Mouse (Mus musculus): ENCODE results near the gene Kcnn1.

The Kcnn1 gene

DNA sequence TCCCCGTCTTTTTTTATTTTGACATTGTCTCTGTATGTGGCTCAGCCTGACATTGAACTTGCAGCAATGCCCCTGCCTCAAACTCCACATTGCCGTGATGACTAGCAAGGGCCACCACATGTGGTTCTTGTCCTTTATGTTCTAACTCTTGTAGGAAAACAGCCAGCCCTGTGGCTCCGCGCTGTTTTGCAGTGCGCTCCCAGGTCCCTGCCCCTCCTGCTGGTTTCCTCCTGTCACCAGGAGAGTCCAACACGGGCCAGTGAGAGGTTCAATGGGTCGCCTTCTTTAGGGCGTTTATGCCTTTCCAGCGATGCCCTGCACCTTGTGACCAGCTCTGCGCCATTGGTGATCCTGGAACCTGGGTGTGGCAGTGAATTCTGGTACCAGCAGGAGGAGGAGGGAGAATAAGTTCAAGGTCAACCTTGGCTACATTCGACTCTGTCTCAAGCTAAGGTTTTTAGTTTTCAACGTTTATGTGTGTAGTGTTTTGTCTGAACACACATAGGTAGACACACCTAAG lies 3.0 kb upstream of the Kcnn1 start:
- DNase-seq (ENCODE audit: low spot score): no peak

DNA sequence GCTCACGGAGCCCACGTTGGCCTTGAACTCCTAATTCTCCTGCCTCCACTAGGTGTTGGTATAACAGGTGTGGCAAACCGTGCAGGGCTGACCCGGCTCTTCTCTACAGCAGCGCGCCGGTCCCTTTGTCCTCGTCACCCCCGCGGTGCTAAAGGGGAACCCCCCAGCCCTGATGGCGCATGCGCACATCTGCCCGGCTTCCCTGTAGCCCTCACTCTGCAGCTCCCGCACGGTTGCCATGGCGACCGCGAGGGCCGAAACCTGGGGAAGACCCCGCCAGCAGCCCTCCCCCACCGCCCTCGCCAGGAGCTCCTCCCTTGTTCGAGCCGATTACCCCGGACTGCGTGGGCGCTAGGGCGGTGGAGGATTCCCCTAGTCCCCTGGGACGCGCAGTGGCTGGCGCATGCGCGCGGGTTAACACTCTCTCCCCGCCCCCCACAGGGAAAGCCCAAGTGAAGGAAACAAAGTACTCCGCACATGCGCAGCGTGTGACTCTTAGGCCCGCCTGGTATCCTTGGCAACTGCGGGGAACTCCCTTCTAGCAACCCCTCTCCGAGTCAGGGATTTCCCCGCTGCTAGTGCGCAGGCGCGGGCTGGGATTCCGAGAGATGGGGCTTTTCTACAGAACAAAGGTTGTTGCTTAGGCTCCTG lies 2.4 kb upstream of the Kcnn1 start:
- DNase-seq (ENCODE audit: low spot score): peak; percentile 97

DNA sequence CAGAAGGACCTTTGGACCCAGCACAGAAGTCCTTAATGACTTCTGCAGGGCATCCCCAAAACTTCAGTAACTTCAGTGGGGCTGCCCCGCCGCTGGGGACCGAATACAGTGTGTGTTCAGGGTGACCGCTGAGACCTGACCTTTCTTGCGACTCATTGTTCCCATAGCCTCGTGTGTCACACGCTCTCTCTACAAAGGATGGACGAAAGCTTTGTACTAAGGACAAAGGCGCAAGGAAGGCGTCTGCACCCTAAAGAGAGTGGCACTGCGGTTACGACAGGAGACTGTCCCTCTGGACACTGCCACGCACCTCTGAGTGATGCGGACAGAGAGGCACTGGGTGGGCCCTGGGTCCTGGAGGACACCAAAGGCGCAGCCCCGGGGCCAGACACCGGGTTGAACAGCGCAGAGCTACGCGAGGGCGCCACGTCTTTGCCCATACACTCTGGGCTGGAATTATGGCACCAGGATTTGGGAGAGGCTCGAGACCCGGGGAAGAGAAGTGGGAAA lies 1.7 kb upstream of the Kcnn1 start:
- DNase-seq (ENCODE audit: low spot score): no peak

DNA sequence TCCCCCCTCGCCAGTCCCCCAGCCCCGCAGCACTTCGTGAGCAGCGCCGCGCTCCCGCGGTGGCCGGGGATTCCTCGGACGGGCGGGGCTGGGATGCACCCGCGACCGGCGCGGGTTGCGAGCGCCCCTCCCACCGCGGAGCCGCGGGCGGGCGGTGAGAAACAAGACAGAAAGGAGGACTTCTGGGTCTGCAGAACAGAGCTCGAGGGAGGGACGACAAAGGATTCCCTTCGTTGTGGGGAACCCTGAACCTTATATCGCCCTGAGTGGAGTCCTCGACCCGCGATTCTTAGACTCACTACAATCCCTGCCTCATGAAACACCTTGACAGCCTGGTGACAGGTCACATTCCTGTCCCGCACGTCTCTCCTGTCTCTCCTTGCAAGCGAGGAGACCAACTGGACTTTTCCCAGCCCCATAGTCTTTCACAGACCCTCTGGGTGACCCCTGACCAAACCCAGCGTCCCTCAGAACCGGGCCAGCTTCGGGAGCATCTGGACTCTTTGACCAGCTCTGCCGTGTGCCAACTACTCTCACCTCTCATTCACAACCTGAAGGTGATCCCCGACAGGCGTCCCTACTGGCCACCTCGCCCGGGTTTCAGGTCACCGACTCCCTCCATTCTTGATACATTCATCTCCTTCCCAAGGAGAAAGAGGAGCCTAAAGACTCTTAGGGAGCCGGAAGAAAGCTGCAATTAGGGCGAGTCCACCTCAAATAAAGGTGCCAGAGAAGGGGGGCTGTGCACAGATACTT lies 1.1 kb upstream of the Kcnn1 start:
- DNase-seq (ENCODE audit: low spot score): no peak

DNA sequence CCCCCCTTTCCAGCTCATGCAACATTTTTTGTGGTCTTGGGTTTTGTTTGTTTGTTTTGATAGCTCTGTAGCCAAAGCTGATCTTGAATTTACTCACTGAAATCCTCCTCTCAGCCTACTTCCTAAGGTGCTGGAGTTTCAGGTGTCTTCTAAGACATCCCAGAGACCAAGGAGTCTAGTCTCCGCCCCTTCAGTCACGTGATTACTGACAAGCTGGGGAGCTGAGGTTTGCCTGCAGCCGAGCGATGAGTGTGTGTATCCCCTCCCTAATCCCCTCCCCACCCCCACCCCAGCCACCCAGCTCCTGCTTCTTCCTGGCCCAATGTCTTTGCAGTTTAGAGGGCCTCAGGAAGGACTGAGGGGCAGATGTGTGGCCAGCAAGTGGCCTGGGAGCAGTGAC lies 5.5 kb downstream of the Kcnn1 start:
- no peak for DNase-seq (ENCODE audit: low spot score)

DNA sequence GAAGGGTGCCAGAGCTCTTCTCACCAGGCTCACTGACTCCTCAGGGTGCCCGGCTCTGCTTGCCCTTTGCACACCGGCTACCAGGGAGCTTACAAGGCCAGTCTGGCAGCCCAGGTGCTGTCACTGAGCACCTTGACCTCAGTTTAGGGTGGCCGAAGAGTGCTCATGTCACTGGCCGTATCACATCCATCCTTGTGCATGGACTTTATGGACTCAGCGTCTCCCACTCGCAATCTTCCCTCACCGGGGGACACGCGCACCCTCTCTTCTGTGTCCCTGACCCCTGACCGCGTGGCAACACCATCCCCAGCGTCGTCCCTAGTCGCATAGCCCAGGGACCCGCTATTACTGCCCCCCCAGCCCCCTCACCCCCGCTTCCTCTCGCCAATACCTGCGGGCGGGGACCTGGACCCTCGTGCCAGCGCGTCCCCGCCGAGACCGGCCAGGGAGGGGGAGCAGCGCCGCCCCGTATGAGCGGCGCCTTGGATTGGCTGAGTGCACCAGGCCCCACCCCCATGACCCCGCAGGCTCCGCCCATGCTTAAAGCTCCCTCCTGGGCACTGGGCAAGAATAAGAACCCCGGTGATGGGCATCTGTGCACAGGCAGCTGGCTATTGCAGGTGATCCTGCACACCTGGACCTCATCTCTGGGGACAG lies 6.4 kb downstream of the Kcnn1 start:
- peak; percentile 68 for DNase-seq (ENCODE audit: low spot score)

DNA sequence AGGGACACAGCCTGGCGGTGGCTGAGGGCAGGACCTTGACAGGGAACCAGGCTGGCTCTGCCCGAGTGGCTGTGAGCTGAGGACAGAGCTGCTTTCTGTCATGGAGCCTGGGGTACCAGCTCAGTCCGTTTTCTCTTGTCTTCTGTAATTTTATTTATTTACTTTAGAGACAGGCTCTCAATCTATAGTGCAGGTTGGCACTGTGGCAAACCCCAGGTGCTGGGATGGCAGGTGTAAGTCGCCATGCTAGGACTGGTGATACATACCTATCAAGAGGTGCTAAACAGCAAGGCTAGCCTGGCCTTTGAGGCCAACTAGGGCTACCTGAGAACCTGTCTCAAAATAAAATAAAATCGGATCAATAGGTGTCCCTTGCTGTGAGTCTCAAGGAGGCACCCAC lies 7.0 kb downstream of the Kcnn1 start:
- no peak for DNase-seq (ENCODE audit: low spot score)

DNA sequence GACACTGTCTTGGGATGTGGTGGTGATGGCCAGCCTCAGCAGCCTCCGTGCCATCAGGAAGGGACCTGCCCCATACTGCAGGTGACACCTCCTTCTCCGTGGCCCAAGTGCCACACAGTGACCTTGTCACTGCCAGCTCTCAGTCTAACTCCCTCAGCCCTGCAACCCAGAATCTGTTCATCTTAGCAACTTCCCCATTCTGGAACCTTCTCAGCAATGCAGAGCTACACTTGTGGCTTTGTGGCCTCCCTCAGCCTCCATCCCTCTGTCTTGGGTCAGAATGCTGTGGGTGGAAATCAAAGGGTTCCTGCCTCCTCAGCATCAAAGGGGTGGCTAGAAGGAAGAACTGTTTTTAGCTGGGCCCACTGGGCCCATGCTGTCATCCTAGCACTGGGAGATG lies 9.2 kb downstream of the Kcnn1 start:
- DNase-seq (ENCODE audit: low spot score): no peak

DNA sequence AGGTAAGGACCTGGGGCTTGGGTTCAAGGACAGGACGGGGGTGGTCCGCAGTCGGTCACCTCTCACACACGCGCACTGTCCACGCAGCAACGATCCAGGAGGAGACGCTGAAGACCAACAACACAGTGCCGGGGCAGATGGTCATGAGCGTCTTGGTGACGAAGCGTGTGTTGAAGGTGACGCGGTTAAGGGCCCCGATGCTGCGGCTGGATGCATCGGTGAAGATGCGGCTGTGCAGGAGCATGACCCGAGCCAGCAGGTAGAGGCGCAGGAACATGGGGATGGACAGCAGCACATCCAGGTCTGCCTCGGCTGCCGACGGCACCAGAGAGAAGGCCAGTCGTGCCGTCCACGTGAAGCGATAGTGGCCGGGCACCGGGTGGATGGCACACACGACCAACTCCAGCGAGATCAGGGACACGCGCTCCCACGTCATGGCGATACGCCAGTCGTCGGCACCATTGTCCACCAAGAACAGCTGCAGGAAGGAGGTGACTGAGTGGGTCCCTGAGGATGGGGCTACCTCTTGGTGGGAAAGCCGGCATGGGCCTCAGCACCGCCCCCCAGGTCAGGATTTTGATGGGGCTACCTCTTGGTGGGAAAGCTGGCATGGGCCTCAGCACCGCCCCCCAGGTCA lies 10.3 kb downstream of the Kcnn1 start:
- no peak for DNase-seq (ENCODE audit: low spot score)

DNA sequence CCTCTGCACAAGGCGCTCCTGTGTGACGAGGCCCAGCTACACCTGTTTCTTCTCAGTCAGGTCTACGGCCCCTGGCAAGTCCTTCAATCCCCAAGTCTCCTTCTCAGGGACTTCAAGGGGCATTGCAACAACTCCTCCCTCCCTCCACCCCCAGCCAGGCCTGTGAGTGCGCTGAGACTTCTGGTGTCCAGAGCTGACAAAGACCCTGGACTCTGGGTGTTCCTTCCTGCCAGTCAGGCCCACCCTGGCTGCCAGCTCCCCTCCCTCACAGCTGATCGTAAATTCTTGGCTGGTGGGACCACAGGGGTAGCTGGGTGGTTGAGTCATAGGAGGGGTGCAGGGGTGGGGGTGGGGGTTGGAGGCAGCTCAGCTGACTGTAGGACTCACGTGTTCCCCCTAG lies 11.2 kb downstream of the Kcnn1 start:
- no peak for DNase-seq (ENCODE audit: low spot score)

DNA sequence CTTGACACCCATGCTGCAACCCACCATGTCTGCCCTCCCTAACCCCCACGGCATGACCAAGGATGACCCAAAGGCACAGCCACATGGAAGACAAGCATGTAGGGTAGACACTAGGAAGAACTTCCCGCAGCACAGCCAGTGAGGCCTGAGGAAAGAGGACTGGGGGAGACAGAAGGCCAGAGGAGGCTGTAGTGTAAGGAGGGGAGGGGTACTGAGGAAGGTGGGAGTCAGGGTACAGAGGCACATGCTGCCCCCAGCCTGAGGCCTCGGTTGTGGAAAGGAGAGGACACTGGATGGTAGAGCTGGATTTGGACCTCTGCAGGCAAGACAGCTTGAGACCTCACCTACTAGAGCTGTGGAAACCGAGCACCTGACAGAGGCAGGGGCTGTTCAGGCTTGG lies 12.1 kb downstream of the Kcnn1 start:
- no peak for DNase-seq (ENCODE audit: low spot score)

DNA sequence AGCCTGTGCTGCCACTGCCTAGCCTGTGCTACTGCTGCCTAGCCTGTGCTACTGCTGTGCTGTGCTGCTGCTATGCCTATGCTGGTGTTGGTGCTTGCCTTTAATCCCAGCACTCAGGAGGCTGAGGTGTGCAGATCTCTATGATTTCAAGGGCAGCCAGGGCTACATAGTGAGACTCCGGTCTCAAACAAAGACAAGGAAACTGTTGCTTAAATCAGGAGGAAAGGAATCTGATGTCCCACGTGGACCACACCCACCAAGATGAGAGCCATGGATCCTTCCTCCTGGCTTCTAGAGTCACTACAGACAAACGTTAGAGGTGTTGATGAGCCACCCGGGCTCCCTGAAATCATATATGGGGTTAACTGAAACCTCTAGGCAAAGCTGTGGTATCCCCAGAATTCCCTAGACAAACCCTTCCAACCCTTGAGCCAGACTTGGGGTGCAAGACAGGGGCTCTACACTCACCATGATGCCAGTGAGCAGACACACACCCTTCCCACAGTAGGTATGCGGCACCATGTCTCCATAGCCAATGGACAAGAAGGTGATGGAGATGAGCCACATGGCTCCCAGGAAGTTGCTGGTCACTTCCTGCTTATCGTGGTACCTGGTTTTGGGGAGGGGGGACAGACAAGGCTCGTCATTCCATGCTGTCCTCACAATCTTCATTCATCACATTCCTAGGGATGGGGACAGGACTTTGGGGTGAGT lies 12.8 kb downstream of the Kcnn1 start:
- no peak for DNase-seq (ENCODE audit: low spot score)

DNA sequence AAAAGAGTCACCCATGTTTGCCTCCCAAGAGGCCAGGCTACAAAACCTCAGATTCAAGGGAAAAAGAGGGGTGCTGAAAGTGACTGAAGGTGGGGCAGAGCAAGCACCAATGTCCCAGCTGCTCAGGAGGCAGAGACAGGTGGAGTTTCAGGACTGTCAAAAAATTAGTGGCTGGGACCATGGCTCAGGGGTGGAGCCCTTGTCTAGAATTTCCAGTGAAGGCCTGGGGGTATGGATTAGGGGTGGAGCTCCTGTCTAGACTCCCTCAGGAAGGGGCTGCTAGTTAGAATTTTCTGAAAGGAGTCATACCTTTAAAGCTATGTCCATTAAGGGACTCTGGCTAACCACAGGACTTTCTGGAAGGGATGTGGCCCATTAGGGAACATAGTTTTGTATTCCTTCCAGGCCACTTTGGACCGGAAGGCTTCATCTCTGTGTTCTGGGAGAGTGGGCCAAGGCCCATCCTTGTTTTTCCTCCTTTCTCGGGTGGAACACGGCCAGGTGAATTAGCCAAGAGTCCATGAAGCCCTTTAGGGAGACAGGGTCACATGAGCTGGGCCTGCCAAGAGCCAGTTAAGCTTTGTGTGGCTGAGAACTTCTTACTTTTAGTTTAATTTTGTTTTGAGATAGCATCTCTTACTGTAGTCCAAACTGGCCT lies 13.6 kb downstream of the Kcnn1 start:
- no peak for DNase-seq (ENCODE audit: low spot score)

DNA sequence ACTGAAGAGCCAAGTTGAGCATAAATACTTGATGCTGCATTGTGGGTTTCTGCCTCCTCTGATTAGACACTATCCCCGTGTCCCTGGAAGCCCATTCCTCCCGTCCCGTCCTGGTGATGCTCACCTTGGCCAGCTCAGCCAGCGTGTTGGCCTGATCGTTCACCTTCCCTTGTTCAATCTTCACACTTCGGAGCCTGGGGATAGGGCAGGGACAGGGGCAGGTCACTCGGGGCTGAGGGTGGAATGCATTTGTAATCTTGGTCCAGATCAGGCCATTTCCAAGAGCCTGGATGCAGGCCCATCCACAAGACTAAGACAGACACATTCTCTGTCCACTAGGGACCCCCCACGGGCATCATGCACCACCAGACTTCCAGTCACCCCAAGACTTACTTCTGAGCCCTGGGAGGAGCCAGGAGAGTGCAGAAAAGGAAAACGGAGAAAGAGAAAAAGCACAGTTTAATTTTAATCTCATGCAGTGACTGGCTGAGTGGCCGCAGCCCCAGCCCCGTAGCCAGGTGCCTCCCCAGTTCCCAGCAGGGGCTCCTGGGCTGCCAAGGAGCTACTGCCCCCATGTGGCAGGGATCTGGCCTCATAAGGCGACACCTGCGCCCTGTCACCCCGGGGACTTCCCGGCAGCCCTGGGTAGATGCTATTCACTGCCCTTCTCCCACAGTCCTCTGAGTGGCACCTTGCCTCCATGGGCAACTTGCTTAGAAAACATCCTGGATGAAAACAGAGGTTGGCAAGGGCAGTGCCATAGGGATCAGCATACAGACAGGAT lies 16.5 kb downstream of the Kcnn1 start:
- DNase-seq (ENCODE audit: low spot score): no peak

DNA sequence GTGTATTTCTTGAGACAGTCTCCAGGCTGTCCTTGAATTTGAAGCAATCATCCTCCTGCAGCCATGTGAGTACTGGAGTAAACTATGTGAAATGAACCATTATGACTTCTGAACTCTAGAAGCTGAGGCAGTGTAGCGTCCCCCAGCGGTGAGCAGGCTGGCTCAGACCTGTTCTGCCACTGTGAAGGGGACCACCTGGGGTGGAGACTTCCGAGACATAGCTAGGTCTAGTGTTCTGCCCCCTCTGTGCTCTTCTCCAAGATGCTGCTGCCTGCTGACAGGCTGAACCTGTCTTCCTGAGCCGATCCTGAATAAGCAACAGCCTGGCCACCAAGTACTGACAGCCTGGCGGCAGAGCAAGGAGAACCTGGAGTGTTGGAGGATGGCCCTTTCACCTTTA lies 17.9 kb downstream of the Kcnn1 start:
- DNase-seq (ENCODE audit: low spot score): no peak

DNA sequence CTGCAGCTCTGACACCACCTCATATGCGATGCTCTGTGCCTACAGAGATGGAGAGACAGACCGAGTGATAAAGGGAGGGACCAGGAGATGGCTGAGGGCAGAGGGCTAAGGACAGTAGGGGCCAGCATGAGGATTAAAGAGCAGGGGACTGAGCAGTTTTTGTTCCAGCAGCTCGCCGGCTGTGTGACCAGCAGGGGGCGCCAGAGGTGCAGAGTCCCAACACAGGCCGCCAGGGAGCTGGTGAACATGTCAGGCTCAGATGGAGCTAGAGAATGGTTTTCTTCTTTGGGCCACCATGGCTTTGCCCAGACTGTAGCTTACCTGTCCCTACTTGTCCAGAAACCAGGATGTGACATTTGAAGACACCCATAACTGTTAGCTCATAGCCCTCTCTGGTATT lies 18.5 kb downstream of the Kcnn1 start:
- peak; percentile 94 for DNase-seq (ENCODE audit: low spot score)

DNA sequence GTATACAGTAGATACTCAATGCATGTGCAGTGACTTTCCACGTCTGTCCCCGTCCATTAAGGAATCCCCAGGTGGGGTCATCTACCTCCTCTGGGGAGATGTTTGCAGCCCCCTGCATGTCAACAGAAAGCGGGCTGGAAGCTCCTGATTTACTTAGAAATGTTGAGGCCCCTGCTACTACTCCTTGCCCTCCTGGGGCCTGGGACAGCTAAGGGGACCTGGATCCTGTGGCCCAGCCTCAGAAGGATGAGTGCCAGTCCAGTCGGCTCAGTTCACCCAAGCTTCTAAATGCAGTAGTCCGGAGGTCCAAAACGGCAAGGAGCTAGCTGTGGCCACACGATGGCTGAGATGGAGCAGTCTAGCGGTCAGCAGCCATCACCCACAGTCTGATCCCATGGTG lies 19.1 kb downstream of the Kcnn1 start:
- DNase-seq (ENCODE audit: low spot score): no peak

DNA sequence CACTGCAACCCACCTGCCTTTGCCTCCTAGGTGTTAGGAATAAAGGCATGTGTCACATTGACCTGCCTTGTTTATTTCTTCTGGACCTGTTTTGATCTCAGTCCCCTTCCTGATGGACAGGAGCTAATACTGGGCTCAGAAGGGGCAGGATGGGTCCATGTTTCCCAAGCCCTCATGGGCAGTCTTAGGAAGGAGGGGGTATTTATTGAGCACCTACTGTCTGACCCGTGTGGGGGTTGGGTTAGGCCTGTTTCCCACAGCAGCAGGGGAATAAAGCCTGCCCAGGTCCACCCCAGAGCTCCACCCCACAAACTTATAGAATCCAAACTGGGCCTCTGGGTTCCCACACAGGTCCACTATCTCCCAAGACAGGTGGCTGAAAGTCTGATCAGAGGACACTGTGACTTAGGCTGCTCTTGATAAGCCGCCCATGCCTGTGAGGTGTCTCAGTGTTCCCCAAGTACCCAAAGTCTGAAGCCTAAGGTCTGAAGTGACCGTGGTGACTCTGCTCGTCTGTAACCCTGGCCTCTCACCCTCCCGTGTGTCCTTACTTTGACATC lies 19.8 kb downstream of the Kcnn1 start:
- no peak for DNase-seq (ENCODE audit: low spot score)

DNA sequence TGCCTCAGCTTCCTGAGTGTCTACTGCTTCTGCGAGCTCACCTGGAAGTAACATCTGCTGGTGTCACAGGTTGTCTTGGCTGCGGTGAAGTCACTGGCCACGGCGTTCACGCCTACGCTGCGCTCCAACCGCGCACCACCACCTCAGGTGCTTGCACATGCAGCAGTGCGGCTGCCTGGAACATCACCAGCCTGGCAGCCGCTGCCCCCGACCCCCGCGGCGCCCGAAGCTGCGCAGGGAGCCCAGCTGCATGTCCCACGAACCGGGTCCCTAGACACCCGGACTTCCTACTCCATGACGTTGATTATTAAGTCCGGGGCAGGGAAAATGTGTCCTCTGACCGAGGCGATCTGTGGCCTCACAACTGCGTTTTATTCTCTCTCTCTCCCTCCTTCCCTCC lies 20.6 kb downstream of the Kcnn1 start:
- no peak for DNase-seq (ENCODE audit: low spot score)

All from urinary bladder, postnatal 25 days (tissue).